Mouse (Mus musculus) C2C12 (cell line): ENCODE results near the gene Tyw1. TPM values are rescaled to one million over a fixed set of nuclear protein-coding genes. Genes with fewer than 3 reads are reported as not detected.

Experiments
- H3K27me3 ChIP-seq: one replicate; pipeline ENCODE4 v1.6.1; 2011; ENCODE audit not compliant: control insufficient read depth, insufficient read depth, insufficient read length
- H3K36me3 ChIP-seq: one replicate; pipeline ENCODE4 v1.6.1; 2011; ENCODE audit not compliant: control insufficient read depth, insufficient read depth
- H3K4me3 ChIP-seq: one replicate; pipeline ENCODE4 v1.5.1; 2011; ENCODE audit warnings: mild to moderate bottlenecking, control low read depth; ENCODE audit not compliant: poor library complexity, insufficient read depth, severe bottlenecking
- H3K79me2 ChIP-seq: one replicate; pipeline ENCODE4 v1.6.1; 2011; ENCODE audit not compliant: control insufficient read depth, insufficient read depth
- H3K79me3 ChIP-seq: one replicate; pipeline ENCODE4 v1.6.1; 2011; ENCODE audit warnings: low read depth, control low read depth
- H3ac ChIP-seq: one replicate; pipeline ENCODE3; 2011; ENCODE audit warnings: low read depth; ENCODE audit not compliant: control insufficient read depth, insufficient read length
- CEBPB ChIP-seq: IDR thresholded peaks from one replicate; pipeline ENCODE4 v1.6.1; 2011; ENCODE audit warnings: low read depth, mild to moderate bottlenecking, control low read depth, moderate library complexity
- CTCF ChIP-seq: IDR thresholded peaks from one replicate; pipeline ENCODE4 v1.5.1; 2011; ENCODE audit not compliant: control insufficient read depth, insufficient read depth, insufficient read length
- FOSL1 ChIP-seq: IDR thresholded peaks from one replicate; pipeline ENCODE4 v1.8.0; 2011; ENCODE audit warnings: mild to moderate bottlenecking, low read length; ENCODE audit not compliant: poor library complexity, insufficient read depth, severe bottlenecking
- MAX ChIP-seq: IDR thresholded peaks from one replicate; pipeline ENCODE4 v1.6.1; 2011; ENCODE audit warnings: mild to moderate bottlenecking, control low read depth
- MYOD1 ChIP-seq: IDR thresholded peaks from one replicate; pipeline ENCODE4 v1.6.1; 2011; ENCODE audit warnings: low read depth; ENCODE audit not compliant: control insufficient read depth, insufficient read length
- MYOG ChIP-seq: IDR thresholded peaks from one replicate; pipeline ENCODE4 v1.6.1; 2011; ENCODE audit not compliant: control insufficient read depth, insufficient read length; ENCODE audit errors: extremely low read depth
- USF1 ChIP-seq: IDR thresholded peaks from one replicate; pipeline ENCODE4 v1.6.1; 2011; ENCODE audit warnings: low read depth, mild to moderate bottlenecking, control low read depth, moderate library complexity
- polyA plus RNA-seq: library from polyadenylated mRNA; unstranded; fragments of >200 nt; fragmentation: generic; extraction: Trizol; gene quantifications from one replicate; pipeline ENCODE4 v1.2.1, GENCODE M21; 2012; ENCODE audit warnings: missing spikeins

The Tyw1 gene
- polyA plus RNA-seq, 1 experiment: 24.2 TPM

DNA sequence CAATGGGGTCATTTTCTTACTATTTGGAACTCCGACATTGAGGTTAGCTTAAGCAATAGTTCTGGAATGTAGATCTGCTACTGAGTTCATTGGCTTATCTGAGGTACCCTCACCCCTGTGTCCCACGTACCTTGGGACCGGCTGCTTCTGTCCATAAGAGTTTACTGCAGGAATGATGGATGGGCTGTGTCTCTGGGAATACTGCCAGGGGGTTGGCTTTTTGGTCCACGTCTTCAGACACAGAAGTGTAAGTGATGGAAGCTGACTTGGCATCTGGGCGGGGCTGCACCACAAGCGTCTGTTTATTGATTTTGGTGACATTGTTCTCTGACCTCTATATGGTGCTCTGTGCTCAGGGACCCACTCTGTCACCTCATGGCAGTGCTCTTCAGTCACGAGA lies 55.4 kb downstream of the Tyw1 start:
- H3K79me2 ChIP-seq: no peaks in the 10 kb centered on the region
- H3K4me3 ChIP-seq: no peak overlapping the region
- no peaks in the 10 kb centered on the region for H3K79me3 ChIP-seq
- no peak overlapping the region for H3ac ChIP-seq
- H3K36me3 ChIP-seq: no peaks in the 10 kb centered on the region
- no peak for TF ChIP-seq CTCF
- TF ChIP-seq MYOD1: no peak
- no peak for TF ChIP-seq MYOG
- no peak for TF ChIP-seq FOSL1
- no peak for TF ChIP-seq MAX
- no peak for TF ChIP-seq CEBPB
- no peak for TF ChIP-seq USF1
- no peaks in the 10 kb centered on the region for H3K27me3 ChIP-seq

DNA sequence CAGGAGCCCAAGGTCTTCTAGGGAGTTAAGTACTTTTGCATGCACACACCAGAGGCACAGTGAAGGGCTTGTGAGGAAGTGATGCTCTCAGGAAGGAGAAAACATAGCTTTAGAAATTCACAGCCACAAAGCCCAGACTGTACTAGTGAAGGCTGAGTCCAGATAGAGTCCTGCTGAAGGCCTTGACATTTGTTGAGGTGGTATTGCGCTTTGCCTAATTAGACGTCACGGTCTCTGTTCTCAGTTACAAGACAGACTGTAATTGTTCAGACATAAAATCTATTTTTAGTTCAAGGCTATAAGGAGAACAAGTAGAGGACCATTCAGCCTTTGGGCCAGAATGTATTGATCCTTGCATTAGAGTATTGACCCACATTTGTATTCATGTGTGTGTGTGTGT lies 58.1 kb downstream of the Tyw1 start:
- H3K36me3 ChIP-seq: no peaks in the 10 kb centered on the region

DNA sequence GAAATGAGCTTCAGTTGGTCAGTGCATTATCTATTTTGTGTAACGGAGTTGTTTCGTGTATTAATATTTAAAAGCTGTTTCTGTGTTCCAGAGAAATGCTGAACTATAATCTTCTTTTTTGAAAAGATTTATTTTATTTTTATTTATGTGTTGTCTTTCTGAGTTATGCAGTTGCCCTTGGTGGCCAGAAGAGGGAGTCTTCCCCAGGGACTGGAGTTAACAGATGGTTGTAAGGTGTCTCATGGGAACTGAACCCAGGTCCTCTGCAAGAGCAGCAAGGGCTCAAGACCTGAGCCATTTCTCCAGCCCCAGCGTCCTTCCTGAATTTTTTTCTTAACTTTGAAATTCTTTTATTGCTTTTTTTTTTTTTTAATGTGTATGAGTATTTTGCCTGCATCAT lies 59.5 kb downstream of the Tyw1 start:
- TF ChIP-seq USF1 (no peak), CTCF (no peak), CEBPB (no peak), FOSL1 (no peak), MYOG (no peak), MYOD1 (no peak)
- H3K36me3 ChIP-seq: no peaks in the 10 kb centered on the region

More for the DNA sequence above, 58.1 kb downstream of the Tyw1 start:
- H3ac ChIP-seq: no peak overlapping the region
- no peaks in the 10 kb centered on the region for H3K79me2 ChIP-seq
- H3K27me3 ChIP-seq: no peaks in the 10 kb centered on the region
- TF ChIP-seq CTCF: no peak
- TF ChIP-seq MAX: no peak
- H3K79me3 ChIP-seq: no peaks in the 10 kb centered on the region
- H3K4me3 ChIP-seq: no peak overlapping the region

DNA sequence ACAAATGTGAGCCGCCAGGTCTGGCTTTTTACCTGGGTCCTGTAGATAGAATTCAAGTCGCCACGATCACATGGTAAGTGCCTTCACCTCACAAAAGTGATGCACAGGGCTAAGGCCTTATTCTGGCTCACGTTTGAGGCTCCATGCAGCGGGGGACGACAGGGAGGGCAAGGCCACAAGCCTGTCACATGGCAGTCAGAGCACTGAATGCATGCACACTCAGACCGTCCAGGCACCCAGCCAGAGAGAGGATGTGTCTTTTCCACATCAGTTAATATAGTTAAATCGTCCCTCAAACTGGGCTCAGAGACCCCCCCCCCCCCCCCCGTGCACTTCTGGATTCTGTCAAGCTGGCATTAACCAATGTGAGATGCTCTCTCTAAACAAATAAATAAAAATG lies 60.9 kb downstream of the Tyw1 start:
- no peak for TF ChIP-seq MYOG
- no peak for TF ChIP-seq MAX
- no peak for TF ChIP-seq CTCF
- TF ChIP-seq MYOD1: no peak
- TF ChIP-seq FOSL1: no peak
- no peak for TF ChIP-seq USF1
- TF ChIP-seq CEBPB: no peak
- no peaks in the 10 kb centered on the region for H3K27me3 ChIP-seq
- no peaks in the 10 kb centered on the region for H3K36me3 ChIP-seq
- no peak overlapping the region for H3K4me3 ChIP-seq
- H3ac ChIP-seq: no peak overlapping the region
- H3K79me3 ChIP-seq: no peaks in the 10 kb centered on the region
- no peaks in the 10 kb centered on the region for H3K79me2 ChIP-seq

More for the DNA sequence above, 59.5 kb downstream of the Tyw1 start:
- no peaks in the 10 kb centered on the region for H3K79me3 ChIP-seq
- H3K79me2 ChIP-seq: no peaks in the 10 kb centered on the region
- no peak overlapping the region for H3K4me3 ChIP-seq
- H3ac ChIP-seq: no peak overlapping the region
- no peaks in the 10 kb centered on the region for H3K27me3 ChIP-seq

DNA sequence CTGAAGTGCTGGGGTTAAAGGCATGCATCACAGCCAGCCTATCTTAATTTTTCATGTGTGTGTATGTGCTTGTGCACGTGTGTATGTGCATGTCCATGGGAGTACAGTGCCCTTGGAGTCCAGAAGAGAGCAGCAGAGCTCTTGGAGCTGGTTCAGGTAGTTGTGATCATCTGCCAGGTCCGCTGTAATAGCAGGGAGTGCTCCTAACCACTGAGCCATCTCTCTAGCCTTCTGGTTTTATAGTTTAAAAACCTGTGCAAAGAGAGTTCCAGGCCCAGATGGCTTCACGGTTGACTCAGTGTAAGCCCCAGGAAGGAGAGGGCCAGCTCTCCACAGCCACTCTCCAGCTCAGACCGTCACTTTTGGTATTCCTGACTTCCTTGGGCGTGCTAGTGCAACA lies 64.4 kb downstream of the Tyw1 start:
- H3ac ChIP-seq: no peak overlapping the region
- TF ChIP-seq FOSL1: no peak
- no peak for TF ChIP-seq MAX
- TF ChIP-seq USF1: no peak
- no peak for TF ChIP-seq CEBPB
- TF ChIP-seq MYOD1: no peak
- no peak for TF ChIP-seq CTCF
- TF ChIP-seq MYOG: no peak
- H3K36me3 ChIP-seq: no peaks in the 10 kb centered on the region
- no peak overlapping the region for H3K4me3 ChIP-seq
- no peaks in the 10 kb centered on the region for H3K27me3 ChIP-seq
- no peaks in the 10 kb centered on the region for H3K79me3 ChIP-seq
- H3K79me2 ChIP-seq: no peaks in the 10 kb centered on the region

DNA sequence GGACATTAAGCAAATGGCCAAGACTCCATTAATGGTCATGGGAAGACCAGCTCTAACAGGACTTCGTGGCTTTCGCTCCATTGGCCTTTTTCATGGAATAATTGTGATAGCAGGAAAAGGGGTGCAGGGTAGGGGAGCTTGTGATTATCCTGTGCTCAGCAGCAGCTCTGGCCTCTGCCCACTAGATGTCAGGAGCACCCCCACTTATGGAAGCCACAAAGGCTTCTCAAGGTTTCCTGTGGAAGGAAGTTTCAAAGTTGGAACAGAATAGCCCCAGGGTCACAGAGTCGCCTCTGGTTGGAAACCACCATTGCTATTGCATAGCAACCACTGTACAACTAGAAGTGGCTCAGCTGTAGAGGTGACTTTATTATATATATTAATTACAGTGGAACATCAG lies 65.1 kb downstream of the Tyw1 start:
- Histone ChIP-seq H3K27me3 (no peaks in the 10 kb centered on the region), H3ac (no peak overlapping the region), H3K79me3 (no peaks in the 10 kb centered on the region), H3K4me3 (no peak overlapping the region), H3K79me2 (no peaks in the 10 kb centered on the region), H3K36me3 (no peaks in the 10 kb centered on the region)
- TF ChIP-seq CTCF (no peak), MYOD1 (no peak), CEBPB (no peak), MAX (no peak), FOSL1 (no peak)
